Mouse (Mus musculus) stomach, postnatal 0 days (tissue): Measurements from ENCODE around the gene Stxbp3. TPM values are rescaled to one million over a fixed set of nuclear protein-coding genes. Genes with fewer than 3 reads are reported as not detected.
A peak's percentile ranks its signal among the peaks of the same experiment; 100 is the strongest.

Experiments
- ATAC-seq: fragments of 200-750 bp; cut with Nextera tagmentation; 2 replicates; pipeline ENCODE4 v1.8.0; 2017; ENCODE audit not compliant: low FRiP score, low TSS enrichment
- DNase-seq: peaks from one replicate; pipeline ENCODE4 v3.0.0-alpha.2; 2016; ENCODE audit warnings: low spot score
- H3K27ac ChIP-seq: fragments of 300-500 bp; sonication (generic); replicated peaks from 2 replicates; pipeline ENCODE4 v1.5.1; 2014; ENCODE audit warnings: mild to moderate bottlenecking, control low read depth
- H3K27me3 ChIP-seq: fragments of 300-500 bp; sonication (generic); 2 replicates; pipeline ENCODE4 v1.6.1; 2014; ENCODE audit warnings: low read length; ENCODE audit not compliant: control insufficient read depth, insufficient read depth
- H3K36me3 ChIP-seq: fragments of 300-500 bp; sonication (generic); 2 replicates; pipeline ENCODE4 v1.6.1; 2014; ENCODE audit warnings: low read length, mixed read lengths; ENCODE audit not compliant: control insufficient read depth, insufficient read depth
- H3K4me1 ChIP-seq: fragments of 300-500 bp; sonication (generic); replicated peaks from 2 replicates; pipeline ENCODE4 v1.6.1; 2014; ENCODE audit warnings: antibody characterized with exemption; ENCODE audit not compliant: control insufficient read depth, insufficient read depth
- H3K4me2 ChIP-seq: fragments of 300-500 bp; sonication (generic); replicated peaks from 2 replicates; pipeline ENCODE4 v1.6.1; 2014; ENCODE audit warnings: low read depth, mild to moderate bottlenecking, control low read depth, moderate library complexity
- H3K4me3 ChIP-seq: fragments of 300-500 bp; sonication (generic); 2 replicates; pipeline ENCODE4 v1.5.1; 2014; ENCODE audit warnings: low read depth, low read length, control low read depth
- H3K9ac ChIP-seq: fragments of 300-500 bp; sonication (generic); 2 replicates; pipeline ENCODE4 v1.6.1; 2014; ENCODE audit warnings: mild to moderate bottlenecking, low read length, control low read depth, mixed read lengths
- H3K9me3 ChIP-seq: fragments of 300-500 bp; sonication (generic); 2 replicates; pipeline ENCODE4 v1.6.1; 2016; ENCODE audit warnings: low read length; ENCODE audit not compliant: control insufficient read depth
- CTCF ChIP-seq: IDR thresholded peaks from 2 replicates; pipeline ENCODE4 v1.5.1; 2016; ENCODE audit warnings: antibody characterized with exemption, low read depth, mild to moderate bottlenecking, moderate library complexity
- EP300 ChIP-seq: optimal IDR thresholded peaks from 2 replicates; pipeline ENCODE3; 2016; ENCODE audit warnings: antibody characterized with exemption
- WGBS: fragments of 180-500 bp; shearing (Covaris S2); extraction: QIAGEN DNeasy Blood & Tissue Kit; methylation state at CpG from one replicate; pipeline ENCODE4 v1.1.7; 2014; 5-methylcytosine and 5-hydroxymethylcytosine counted together
- polyA plus RNA-seq: library from polyadenylated mRNA; unstranded; fragments of >200 nt; fragmentation: Nextera tagmentation; extraction: Ambion mirVana; gene quantifications from 2 replicates; pipeline ENCODE4 v1.2.1, GENCODE M21; 2015

Gene Stxbp3
- polyA plus RNA-seq, 1 experiment from 2014 or later: 39.3 TPM

- H3K36me3 ChIP-seq: no peaks in the 10 kb centered on the region
- no peaks in the 10 kb centered on the region; the same call in 1 of the 2 replicates for H3K4me1 ChIP-seq
- H3K4me2 ChIP-seq: no peak overlapping the region
- no peaks in the 10 kb centered on the region for H3K9me3 ChIP-seq
- WGBS: 81% methylated on average over 2 of the region's 2 CpGs
- TF ChIP-seq EP300: no peak
- no peak for TF ChIP-seq CTCF
- H3K27me3 ChIP-seq: 0 out of 2 replicates have a peak, but pooled peaks cover 3% of the 10 kb centered on the region
- no peak overlapping the region for H3K4me3 ChIP-seq
- H3K9ac ChIP-seq: no peak overlapping the region
- no peak for ATAC-seq
- no peak for DNase-seq
- H3K27ac ChIP-seq: no peak overlapping the region
Measured at GRCm38 (mm10) chr3:108755542-108755941, 84.8 kb downstream of the Stxbp3 start.

GRCm38 (mm10) chr3:108754541-108754940 lies 85.8 kb downstream of the Stxbp3 start:
- no peaks in the 10 kb centered on the region; the same call in 1 of the 2 replicates for H3K4me1 ChIP-seq
- H3K9me3 ChIP-seq: no peaks in the 10 kb centered on the region
- H3K4me2 ChIP-seq: no peak overlapping the region
- no peak overlapping the region for H3K9ac ChIP-seq
- no peak for TF ChIP-seq CTCF
- TF ChIP-seq EP300: no peak
- WGBS: 42% methylated on average over 1 of the region's 1 CpGs
- ATAC-seq: no peak; the same call in 1 of the 2 replicates
- H3K27me3 ChIP-seq: 0 out of 2 replicates have a peak, but pooled peaks cover 3% of the 10 kb centered on the region
- H3K36me3 ChIP-seq: no peaks in the 10 kb centered on the region
- no peak for DNase-seq
- no peak overlapping the region for H3K4me3 ChIP-seq
- H3K27ac ChIP-seq: no peak overlapping the region

GRCm38 (mm10) chr3:108751691-108752090 lies 88.6 kb downstream of the Stxbp3 start:
- Histone ChIP-seq H3K36me3 (no peaks in the 10 kb centered on the region), H3K27me3 (0 out of 2 replicates have a peak, but pooled peaks cover 3% of the 10 kb centered on the region), H3K9me3 (no peaks in the 10 kb centered on the region), H3K4me3 (no peak overlapping the region), H3K4me1 (no peaks in the 10 kb centered on the region), H3K9ac (no peak overlapping the region), H3K27ac (no peak overlapping the region), H3K4me2 (no peak overlapping the region)
- 78% methylated on average over 6 of the region's 6 CpGs for WGBS
- DNase-seq (no peak), ATAC-seq (no peak)
- TF ChIP-seq CTCF (no peak), EP300 (no peak)

- WGBS: 41% methylated on average over 6 of the region's 6 CpGs
- H3K27ac ChIP-seq: no peak overlapping the region
Measured at GRCm38 (mm10) chr3:108751061-108751460, 89.3 kb downstream of the Stxbp3 start.

GRCm38 (mm10) chr3:108744060-108744459 lies 96.3 kb downstream of the Stxbp3 start:
- Histone ChIP-seq H3K9me3 (no peaks in the 10 kb centered on the region), H3K4me3 (no peak overlapping the region), H3K27ac (no peak overlapping the region), H3K4me2 (no peak overlapping the region), H3K4me1 (no peaks in the 10 kb centered on the region), H3K36me3 (no peaks in the 10 kb centered on the region), H3K27me3 (no peaks in the 10 kb centered on the region), H3K9ac (no peak overlapping the region)
- TF ChIP-seq CTCF (no peak), EP300 (no peak)
- 84% methylated on average over 4 of the region's 4 CpGs for WGBS
- ATAC-seq (no peak), DNase-seq (no peak)

More at GRCm38 (mm10) chr3:108751061-108751460, 89.3 kb downstream of the Stxbp3 start:
- Histone ChIP-seq H3K27me3 (0 out of 2 replicates have a peak, but pooled peaks cover 3% of the 10 kb centered on the region), H3K9ac (no peak overlapping the region), H3K9me3 (no peaks in the 10 kb centered on the region), H3K4me3 (no peak overlapping the region), H3K36me3 (no peaks in the 10 kb centered on the region), H3K4me2 (no peak overlapping the region), H3K4me1 (no peaks in the 10 kb centered on the region)
- DNase-seq (no peak), ATAC-seq (no peak)
- no peak for TF ChIP-seq EP300
- TF ChIP-seq CTCF: peak; percentile 24; the same call in 1 of the 2 replicates

Other genes with a start within 250 kb of the Stxbp3 start
- 5.3 and 5.7 TPM in 2 replicates for gene Wdr47, start 249.2 kb downstream of the Stxbp3 start, polyA plus RNA-seq
- 53.8 and 60.9 TPM in 2 replicates for gene Clcc1, start 186.6 kb downstream of the Stxbp3 start, polyA plus RNA-seq
- 31.1 and 32.0 TPM in 2 replicates for gene Gpsm2, start 118.2 kb downstream of the Stxbp3 start, polyA plus RNA-seq
- gene Aknad1, start 100.9 kb downstream of the Stxbp3 start, polyA plus RNA-seq: 0.30 and 0.85 TPM in 2 replicates
- 0.28 and 0.67 TPM in 2 replicates for gene Fndc7, start 49.5 kb upstream of the Stxbp3 start, polyA plus RNA-seq
- 26.1 and 31.1 TPM in 2 replicates for gene Prpf38b, start 71.2 kb upstream of the Stxbp3 start, polyA plus RNA-seq
- gene Henmt1, start 99.3 kb upstream of the Stxbp3 start, polyA plus RNA-seq: 0.15 and 0.25 TPM in 2 replicates
- not detected in 2 replicates for gene Gm9857, start 99.9 kb upstream of the Stxbp3 start, polyA plus RNA-seq
- gene Fam102b, start 187.1 kb upstream of the Stxbp3 start, polyA plus RNA-seq: 8.5 and 9.4 TPM in 2 replicates
- gene Slc25a54, start 239.9 kb upstream of the Stxbp3 start, polyA plus RNA-seq: not detected in 2 replicates